Mouse (Mus musculus) kidney, embryonic 15.5 days (tissue): ENCODE data around the gene Rnase12. TPM values are rescaled to one million over a fixed set of nuclear protein-coding genes. Genes with fewer than 3 reads are reported as not detected.
"Not testable (repeated sequence)": the region's sequence is repeated elsewhere in the genome, so short reads cannot be mapped to it uniquely, and the experiment has no call there.

Experiments
- ATAC-seq: fragments of 200-750 bp; cut with Nextera tagmentation; replicated peaks from 2 replicates; pipeline ENCODE4 v1.8.0; 2017; ENCODE audit warnings: moderate TSS enrichment; ENCODE audit not compliant: low FRiP score
- H3K27ac ChIP-seq: fragments of 300-500 bp; sonication (generic); 2 replicates; pipeline ENCODE4 v1.5.1; 2015; ENCODE audit warnings: mild to moderate bottlenecking, inconsistent platforms
- H3K27me3 ChIP-seq: fragments of 300-500 bp; sonication (generic); 2 replicates; pipeline ENCODE4 v1.6.1; 2015; ENCODE audit warnings: inconsistent platforms
- H3K36me3 ChIP-seq: fragments of 300-500 bp; sonication (generic); 2 replicates; pipeline ENCODE4 v1.6.1; 2015; ENCODE audit warnings: inconsistent platforms
- H3K4me1 ChIP-seq: fragments of 300-500 bp; sonication (generic); 2 replicates; pipeline ENCODE4 v1.6.1; 2015; ENCODE audit warnings: inconsistent platforms
- H3K4me2 ChIP-seq: fragments of 300-500 bp; sonication (generic); 2 replicates; pipeline ENCODE4 v1.6.1; 2015; ENCODE audit warnings: moderate library complexity, mild to moderate bottlenecking, inconsistent platforms
- H3K4me3 ChIP-seq: fragments of 300-500 bp; sonication (generic); replicated peaks from 2 replicates; pipeline ENCODE4 v1.5.1; 2015; ENCODE audit warnings: mild to moderate bottlenecking, inconsistent platforms
- H3K9ac ChIP-seq: fragments of 300-500 bp; sonication (generic); 2 replicates; pipeline ENCODE4 v1.6.1; 2015; ENCODE audit warnings: mild to moderate bottlenecking, inconsistent platforms
- H3K9me3 ChIP-seq: fragments of 300-500 bp; sonication (generic); replicated peaks from 2 replicates; pipeline ENCODE4 v1.6.1; 2016; ENCODE audit warnings: inconsistent platforms
- WGBS: fragments of 180-500 bp; shearing (Covaris S2); methylation state at CpG from one replicate; pipeline ENCODE4 v1.1.7; 2015; ENCODE audit warnings: mixed read lengths; 5-methylcytosine and 5-hydroxymethylcytosine counted together
- polyA plus RNA-seq: library from polyadenylated mRNA; unstranded; fragments of >200 nt; fragmentation: Nextera tagmentation; extraction: Ambion mirVana; gene quantifications from 2 replicates; pipeline ENCODE4 v1.2.1, GENCODE M21; 2015

Rnase12 gene
- polyA plus RNA-seq, 1 experiment from 2014 or later: 10.2 TPM

DNA sequence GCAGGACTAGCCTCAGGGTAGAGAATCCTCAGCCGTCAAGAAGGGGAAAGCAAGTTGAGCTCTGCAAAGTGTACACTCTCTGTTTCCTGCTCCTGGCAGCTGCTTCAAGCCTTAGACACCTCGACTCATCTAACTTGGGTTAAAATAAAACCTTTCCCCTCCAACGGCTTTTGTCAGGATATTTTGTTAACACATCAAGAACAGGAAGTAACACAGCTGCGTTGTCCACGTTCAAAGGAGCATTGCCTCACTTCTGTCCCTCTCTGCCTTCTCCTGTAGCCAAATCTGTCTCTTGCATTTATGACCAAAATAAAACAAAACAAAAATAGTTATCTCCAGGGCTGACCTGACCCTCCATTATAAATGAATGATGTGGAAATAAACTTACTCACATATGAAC, 9.6 kb downstream of the Rnase12 start:
- Histone ChIP-seq H3K27me3 (no peaks in the 10 kb centered on the region), H3K4me1 (peaks cover 21% of the 10 kb centered on the region), H3K27ac (no peak overlapping the region), H3K4me3 (no peak overlapping the region), H3K36me3 (no peaks in the 10 kb centered on the region), H3K4me2 (no peak overlapping the region), H3K9ac (no peak overlapping the region), H3K9me3 (no peaks in the 10 kb centered on the region)
- no peak for ATAC-seq
- 22% methylated on average over 5 of the region's 5 CpGs for WGBS

GRCm38 (mm10) chr14:51041769-51042168, 15.7 kb downstream of the Rnase12 start, which contains the start of gene Rnase9:
Rnase9 (minus strand) TSS chr14:51041869.
- H3K4me2 ChIP-seq: no peak within 1 kb of the TSS
- no peak within 1 kb of the TSS for H3K27ac ChIP-seq
- H3K36me3 ChIP-seq: no peaks in the 10 kb centered on the region
- ATAC-seq: no peak
- no peaks in the 10 kb centered on the region for H3K27me3 ChIP-seq
- WGBS: 80% methylated on average over 6 of the region's 6 CpGs
- H3K9me3 ChIP-seq: no peaks in the 10 kb centered on the region
- no peaks in the 10 kb centered on the region for H3K4me1 ChIP-seq
- no peak within 1 kb of the TSS for H3K9ac ChIP-seq
- no peak within 1 kb of the TSS for H3K4me3 ChIP-seq

DNA sequence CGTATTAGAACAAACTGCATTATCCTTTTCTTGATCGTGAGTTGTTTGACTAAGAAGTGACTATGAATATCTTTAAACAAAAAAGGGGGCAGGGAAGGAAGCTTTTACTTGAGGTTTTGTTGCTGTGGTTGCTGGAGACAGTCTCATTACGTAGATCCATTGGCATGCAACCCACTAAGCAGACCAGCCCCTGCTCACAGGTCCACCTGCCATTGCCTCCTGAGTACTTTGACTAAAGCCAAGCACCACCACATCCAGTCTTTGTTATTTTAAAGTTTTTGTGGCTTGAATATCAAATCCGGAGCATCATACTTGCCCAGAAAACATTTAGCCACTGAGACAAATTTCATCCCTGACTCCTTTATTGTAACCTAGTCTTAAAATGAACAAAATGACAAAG, 21.2 kb downstream of the Rnase12 start:
- H3K4me2 ChIP-seq: no peak overlapping the region
- no peaks in the 10 kb centered on the region for H3K27me3 ChIP-seq
- no peaks in the 10 kb centered on the region for H3K9me3 ChIP-seq
- ATAC-seq: no peak
- no peak overlapping the region for H3K27ac ChIP-seq
- no peaks in the 10 kb centered on the region for H3K4me1 ChIP-seq
- no peak overlapping the region for H3K4me3 ChIP-seq
- H3K36me3 ChIP-seq: no peaks in the 10 kb centered on the region
- WGBS: 83% methylated on average over 4 of the region's 4 CpGs
- no peak overlapping the region for H3K9ac ChIP-seq

DNA sequence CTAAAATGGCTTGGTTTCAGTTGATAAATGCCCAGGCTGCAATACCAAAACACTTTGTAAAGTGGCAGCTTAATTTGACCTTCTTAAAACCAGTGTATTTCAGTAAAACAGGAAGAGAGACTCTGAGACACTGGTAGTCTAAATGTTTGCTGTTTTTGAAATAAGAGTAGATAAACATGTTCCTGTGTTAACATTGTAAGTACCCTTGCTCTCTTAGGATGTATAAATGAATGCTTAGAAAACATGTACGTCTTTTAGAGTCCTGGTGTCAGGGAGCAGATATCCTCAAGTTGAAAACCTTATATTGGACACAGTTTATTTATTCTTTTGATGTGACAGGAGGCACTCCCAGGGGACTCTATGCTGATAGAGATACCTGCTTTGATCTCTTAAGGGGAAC, 22.3 kb downstream of the Rnase12 start:
- Histone ChIP-seq H3K9ac (no peak overlapping the region), H3K9me3 (no peaks in the 10 kb centered on the region), H3K27me3 (no peaks in the 10 kb centered on the region), H3K4me2 (no peak overlapping the region), H3K27ac (no peak overlapping the region), H3K36me3 (no peaks in the 10 kb centered on the region), H3K4me3 (no peak overlapping the region), H3K4me1 (no peaks in the 10 kb centered on the region)
- 21% methylated on average over 1 of the region's 1 CpGs for WGBS
- ATAC-seq: no peak

DNA sequence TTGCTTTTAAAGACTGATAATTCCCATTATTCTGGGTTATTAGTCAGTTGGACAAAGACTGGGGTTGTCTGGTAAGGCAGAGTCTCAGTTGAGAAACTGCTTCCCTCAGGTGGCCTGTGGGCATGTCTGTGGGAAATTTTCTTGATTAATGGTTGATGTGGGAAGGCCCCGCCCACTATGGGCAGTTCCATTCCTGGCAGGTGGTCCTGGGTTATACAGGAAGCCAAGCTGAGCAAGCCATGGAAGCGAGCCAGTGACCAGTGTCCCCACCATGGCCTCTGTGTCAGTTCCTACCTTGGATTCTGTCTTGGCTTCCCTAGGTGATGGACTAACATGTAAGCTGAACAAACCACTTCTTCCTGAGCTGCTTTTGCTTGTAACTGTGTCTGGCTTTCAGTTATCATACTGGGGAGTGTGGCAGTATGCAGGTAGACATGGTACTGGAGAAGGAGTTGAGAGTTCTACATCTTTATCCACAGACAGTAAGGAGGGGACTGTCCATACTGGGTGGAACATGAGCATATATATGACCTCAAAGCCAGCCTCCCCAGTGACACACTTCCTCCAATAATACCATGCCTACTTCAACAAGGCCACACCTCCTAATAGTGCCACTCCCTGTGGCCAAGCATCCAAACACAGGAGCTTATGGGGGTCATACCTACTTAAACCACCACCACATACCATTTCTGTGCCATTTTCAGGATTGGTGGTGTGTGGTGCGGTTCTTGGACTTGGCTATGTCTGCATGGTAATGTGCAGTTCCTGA, 29.9 kb downstream of the Rnase12 start:
- Histone ChIP-seq H3K4me1 (no peaks in the 10 kb centered on the region), H3K4me3 (no peak overlapping the region)

DNA sequence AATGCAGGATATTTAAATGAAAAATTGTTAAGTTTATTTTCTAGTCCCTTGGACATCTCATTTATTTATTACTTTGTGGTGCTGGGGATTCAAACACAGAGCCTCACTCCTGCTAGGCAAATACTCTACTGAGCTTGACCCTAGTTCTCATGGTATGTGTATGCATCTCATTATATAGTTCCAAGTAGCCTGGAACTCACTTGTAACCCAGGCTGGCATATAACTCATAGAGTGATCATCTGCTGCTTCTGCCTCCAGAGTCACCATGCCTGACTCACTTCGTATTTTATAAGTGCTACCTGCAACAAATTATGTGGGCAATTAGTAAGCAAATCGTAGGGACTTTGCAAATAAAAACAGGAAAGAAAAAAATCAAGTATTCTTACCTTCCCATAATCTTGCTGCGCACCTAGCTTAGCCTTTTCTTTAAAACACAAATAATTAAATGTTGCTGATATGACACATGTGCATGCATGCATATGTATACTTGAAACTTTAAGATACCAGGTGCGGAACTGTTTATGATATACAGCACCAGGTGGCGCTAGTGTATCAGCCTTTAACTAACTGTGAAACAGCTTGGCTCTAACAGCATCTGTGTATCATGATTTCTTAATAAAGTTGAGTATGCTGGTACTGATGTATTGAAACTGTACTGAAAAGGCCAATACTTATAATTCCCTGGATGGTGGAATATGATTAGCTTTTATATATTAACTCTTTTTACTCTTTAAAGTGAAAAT, 30.9 kb downstream of the Rnase12 start:
- H3K4me3 ChIP-seq: no peak overlapping the region
- no peaks in the 10 kb centered on the region for H3K9me3 ChIP-seq
- no peak overlapping the region for H3K9ac ChIP-seq
- H3K27me3 ChIP-seq: no peaks in the 10 kb centered on the region
- H3K4me2 ChIP-seq: no peak overlapping the region
- 39% methylated on average over 5 of the region's 5 CpGs for WGBS
- ATAC-seq: peak; percentile 79; the same call in 1 of the 2 replicates
- no peaks in the 10 kb centered on the region for H3K4me1 ChIP-seq
- H3K36me3 ChIP-seq: no peaks in the 10 kb centered on the region
- H3K27ac ChIP-seq: no peak overlapping the region

More for the DNA sequence above, 29.9 kb downstream of the Rnase12 start:
- Histone ChIP-seq H3K9me3 (no peaks in the 10 kb centered on the region), H3K9ac (no peak overlapping the region), H3K4me2 (no peak overlapping the region), H3K36me3 (no peaks in the 10 kb centered on the region), H3K27ac (no peak overlapping the region), H3K27me3 (no peaks in the 10 kb centered on the region)
- 67% methylated on average over 3 of the region's 3 CpGs for WGBS
- peak; percentile 47; the same call in 1 of the 2 replicates for ATAC-seq

- ATAC-seq: no peak
- H3K27ac ChIP-seq: no peak overlapping the region
- 88% methylated on average over 1 of the region's 1 CpGs for WGBS
- no peak overlapping the region for H3K9ac ChIP-seq
- no peaks in the 10 kb centered on the region for H3K27me3 ChIP-seq
- H3K4me3 ChIP-seq: no peak overlapping the region
- H3K9me3 ChIP-seq: no peaks in the 10 kb centered on the region
- no peaks in the 10 kb centered on the region for H3K36me3 ChIP-seq
- H3K4me2 ChIP-seq: no peak overlapping the region
- H3K4me1 ChIP-seq: no peaks in the 10 kb centered on the region
Observed at GRCm38 (mm10) chr14:51024820-51025219, 32.6 kb downstream of the Rnase12 start.

DNA sequence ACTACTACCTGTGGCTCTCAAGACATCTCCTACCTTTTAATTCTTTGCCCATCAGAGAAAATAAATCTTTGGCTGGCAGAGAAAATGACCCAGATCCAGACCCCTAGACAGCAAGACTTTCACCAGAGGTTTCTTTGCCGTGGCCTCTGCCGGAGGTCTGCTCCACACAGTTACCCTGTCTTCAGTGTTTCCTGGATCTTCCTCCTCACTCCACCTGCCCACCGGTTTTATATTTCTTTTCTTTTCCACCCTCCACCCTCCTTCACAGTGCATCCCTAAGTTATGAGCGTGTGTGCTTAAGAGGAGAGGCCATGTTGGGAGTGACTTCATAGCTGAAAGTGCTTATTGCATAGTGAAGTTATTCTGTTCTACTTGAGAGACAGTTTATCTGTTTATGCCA, 34.0 kb downstream of the Rnase12 start:
- 0 out of 2 replicates have a peak, but pooled peaks have one; percentile 22 for ATAC-seq
- WGBS: 42% methylated on average over 4 of the region's 4 CpGs
- Histone ChIP-seq H3K9ac (no peak overlapping the region), H3K4me1 (no peaks in the 10 kb centered on the region), H3K9me3 (no peaks in the 10 kb centered on the region), H3K4me2 (no peak overlapping the region), H3K27me3 (no peaks in the 10 kb centered on the region), H3K4me3 (no peak overlapping the region), H3K27ac (no peak overlapping the region), H3K36me3 (no peaks in the 10 kb centered on the region)

GRCm38 (mm10) chr14:51017256-51017655, 40.2 kb downstream of the Rnase12 start:
- no peaks in the 10 kb centered on the region for H3K4me1 ChIP-seq
- H3K36me3 ChIP-seq: no peaks in the 10 kb centered on the region
- no peaks in the 10 kb centered on the region for H3K27me3 ChIP-seq
- ATAC-seq: no peak
- no peaks in the 10 kb centered on the region for H3K9me3 ChIP-seq
- no peak overlapping the region for H3K9ac ChIP-seq
- H3K4me2 ChIP-seq: no peak overlapping the region
- no peak overlapping the region for H3K4me3 ChIP-seq
- H3K27ac ChIP-seq: no peak overlapping the region
- 71% methylated on average over 3 of the region's 3 CpGs for WGBS

GRCm38 (mm10) chr14:51015780-51016179, 41.7 kb downstream of the Rnase12 start:
- H3K27me3 ChIP-seq: no peaks in the 10 kb centered on the region
- no peak overlapping the region for H3K4me2 ChIP-seq
- no peak for ATAC-seq
- H3K4me1 ChIP-seq: no peaks in the 10 kb centered on the region
- H3K9me3 ChIP-seq: no peaks in the 10 kb centered on the region
- H3K36me3 ChIP-seq: no peaks in the 10 kb centered on the region
- no peak overlapping the region for H3K9ac ChIP-seq
- H3K4me3 ChIP-seq: no peak overlapping the region
- no peak overlapping the region for H3K27ac ChIP-seq

DNA sequence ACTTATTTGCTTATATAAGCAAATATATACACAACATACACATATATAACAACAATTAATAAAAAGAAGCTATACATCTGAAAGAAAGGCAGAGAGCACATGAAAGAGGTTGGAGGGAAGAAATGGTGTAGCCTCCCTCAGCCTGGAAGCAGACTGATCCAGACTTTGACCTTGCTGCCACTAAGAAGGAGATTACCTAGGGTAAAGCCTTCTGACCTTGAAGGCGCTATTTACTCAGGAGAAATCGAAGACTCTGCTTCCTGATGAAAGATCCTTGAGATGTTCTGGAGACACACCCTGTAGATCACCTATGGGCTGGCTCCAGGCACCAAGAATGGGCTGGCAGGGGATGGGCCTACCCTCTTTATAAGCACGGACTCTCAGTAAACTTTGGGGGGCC, 42.7 kb downstream of the Rnase12 start:
- WGBS: 87% methylated on average over 3 of the region's 3 CpGs
- H3K4me1 ChIP-seq, H3K4me2 ChIP-seq, H3K9ac ChIP-seq, H3K36me3 ChIP-seq, ATAC-seq, H3K27me3 ChIP-seq, H3K9me3 ChIP-seq, H3K27ac ChIP-seq, H3K4me3 ChIP-seq: not testable (repeated sequence)

- no peak for ATAC-seq
- H3K27me3 ChIP-seq: no peaks in the 10 kb centered on the region
- 83% methylated on average over 6 of the region's 6 CpGs for WGBS
Observed at GRCm38 (mm10) chr14:51009572-51009971, 47.9 kb downstream of the Rnase12 start.

More at GRCm38 (mm10) chr14:51009572-51009971, 47.9 kb downstream of the Rnase12 start:
- H3K4me1 ChIP-seq: no peaks in the 10 kb centered on the region
- H3K4me3 ChIP-seq: no peak overlapping the region
- no peaks in the 10 kb centered on the region for H3K36me3 ChIP-seq
- H3K9ac ChIP-seq: no peak overlapping the region
- H3K27ac ChIP-seq: no peak overlapping the region
- no peak overlapping the region for H3K4me2 ChIP-seq
- no peaks in the 10 kb centered on the region for H3K9me3 ChIP-seq
